Mouse (Mus musculus): ENCODE data around the gene Kcnq5. TPM values are rescaled to one million over a fixed set of nuclear protein-coding genes. Genes with fewer than 3 reads are reported as not detected.
"Not testable (repeated sequence)": the region's sequence is repeated elsewhere in the genome, so short reads cannot be mapped to it uniquely, and the experiment has no call there.

The Kcnq5 gene
- polyA plus RNA-seq, 1 experiment: 0.87 TPM

GRCm38 (mm10) chr1:21780746-21781145 lies 181.0 kb downstream of the Kcnq5 start:
- Histone ChIP-seq H3K27me3 (ENCODE audit: control insufficient read depth, insufficient read depth, low read length, poor library complexity, severe bottlenecking) (no peaks in the 10 kb centered on the region), H3K9me3 (replicated peaks; ENCODE audit: control insufficient read depth, insufficient read depth, low read length, poor library complexity, severe bottlenecking) (no peaks in the 10 kb centered on the region), H3K4me3 (ENCODE audit: low read depth, low read length) (no peak overlapping the region), H3K27ac (ENCODE audit: insufficient read depth, low read length) (no peak overlapping the region), H3K4me1 (ENCODE audit: control insufficient read depth, insufficient read depth, low read length) (no peaks in the 10 kb centered on the region), H3K9ac (ENCODE audit: low read depth, poor library complexity, severe bottlenecking) (no peak overlapping the region), H3K36me3 (ENCODE audit: control insufficient read depth, insufficient read depth, low read length, poor library complexity, severe bottlenecking) (no peaks in the 10 kb centered on the region)
- TF ChIP-seq EP300 (IDR thresholded peaks at IDR 0.05; ENCODE audit: insufficient read depth, low read depth, low read length): no peak
- no peak for TF ChIP-seq CTCF (IDR thresholded peaks at IDR 0.05; ENCODE audit: low read depth, low read length)
- TF ChIP-seq POLR2A (IDR thresholded peaks at IDR 0.05; ENCODE audit: insufficient read depth, low read length): no peak

DNA sequence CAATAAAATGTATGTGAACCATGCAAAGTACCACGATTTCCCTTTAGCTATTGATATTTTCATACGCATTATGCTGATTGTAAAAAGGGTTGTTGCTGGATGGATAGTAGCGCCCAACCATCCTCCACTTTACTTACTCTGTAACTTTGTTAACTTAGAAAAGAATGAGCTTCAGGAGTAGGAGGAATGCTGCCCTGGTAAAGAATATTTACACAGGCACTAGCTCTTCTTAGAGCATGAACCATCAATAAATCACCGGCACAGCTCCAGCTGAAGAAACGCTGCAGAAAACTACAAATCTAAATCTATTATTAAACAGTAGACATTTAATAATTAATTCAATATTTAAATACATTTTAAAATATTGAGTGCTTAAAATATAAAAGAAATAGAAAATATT lies 184.2 kb downstream of the Kcnq5 start:
- no peak for TF ChIP-seq EP300 (IDR thresholded peaks at IDR 0.05; ENCODE audit: insufficient read depth, low read depth, low read length)
- TF ChIP-seq POLR2A (IDR thresholded peaks at IDR 0.05; ENCODE audit: insufficient read depth, low read length): no peak
- TF ChIP-seq CTCF (IDR thresholded peaks at IDR 0.05; ENCODE audit: low read depth, low read length): no peak
- Histone ChIP-seq H3K9ac (ENCODE audit: low read depth, poor library complexity, severe bottlenecking) (no peak overlapping the region), H3K9me3 (replicated peaks; ENCODE audit: control insufficient read depth, insufficient read depth, low read length, poor library complexity, severe bottlenecking) (no peaks in the 10 kb centered on the region), H3K4me1 (ENCODE audit: control insufficient read depth, insufficient read depth, low read length) (no peaks in the 10 kb centered on the region), H3K27ac (ENCODE audit: insufficient read depth, low read length) (no peak overlapping the region), H3K36me3 (ENCODE audit: control insufficient read depth, insufficient read depth, low read length, poor library complexity, severe bottlenecking) (no peaks in the 10 kb centered on the region), H3K27me3 (ENCODE audit: control insufficient read depth, insufficient read depth, low read length, poor library complexity, severe bottlenecking) (no peaks in the 10 kb centered on the region), H3K4me3 (ENCODE audit: low read depth, low read length) (no peak overlapping the region)

GRCm38 (mm10) chr1:21773931-21774330 lies 187.8 kb downstream of the Kcnq5 start:
- H3K4me1 ChIP-seq (ENCODE audit: control insufficient read depth, insufficient read depth, low read length): no peaks in the 10 kb centered on the region
- H3K27ac ChIP-seq (ENCODE audit: insufficient read depth, low read length): no peak overlapping the region
- H3K27me3 ChIP-seq (ENCODE audit: control insufficient read depth, insufficient read depth, low read length, poor library complexity, severe bottlenecking): no peaks in the 10 kb centered on the region
- TF ChIP-seq CTCF (IDR thresholded peaks at IDR 0.05; ENCODE audit: low read depth, low read length): no peak
- TF ChIP-seq EP300 (IDR thresholded peaks at IDR 0.05; ENCODE audit: insufficient read depth, low read depth, low read length): no peak
- no peak for TF ChIP-seq POLR2A (IDR thresholded peaks at IDR 0.05; ENCODE audit: insufficient read depth, low read length)
- H3K9me3 ChIP-seq (replicated peaks; ENCODE audit: control insufficient read depth, insufficient read depth, low read length, poor library complexity, severe bottlenecking): no peaks in the 10 kb centered on the region
- H3K4me3 ChIP-seq (ENCODE audit: low read depth, low read length): no peak overlapping the region
- H3K36me3 ChIP-seq (ENCODE audit: control insufficient read depth, insufficient read depth, low read length, poor library complexity, severe bottlenecking): no peaks in the 10 kb centered on the region
- H3K9ac ChIP-seq (ENCODE audit: low read depth, poor library complexity, severe bottlenecking): no peak overlapping the region

DNA sequence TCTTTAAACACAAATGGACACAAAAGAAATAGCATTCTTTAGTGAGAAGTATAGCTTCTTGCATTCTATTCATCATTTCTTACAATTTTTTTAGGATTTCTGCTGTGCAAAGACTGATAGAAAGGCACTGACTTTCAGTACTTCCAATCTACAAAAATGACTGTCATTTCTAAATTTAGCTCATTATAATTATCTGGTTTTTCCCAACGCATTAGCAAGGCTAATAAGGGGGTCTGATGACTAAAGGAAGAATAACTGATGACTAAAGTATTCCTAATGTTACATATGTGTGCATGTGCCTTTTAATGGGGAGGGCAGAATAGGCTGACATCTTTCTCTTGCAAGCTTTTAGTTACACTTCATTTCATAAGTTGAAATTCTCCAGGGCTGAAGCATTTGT lies 191.2 kb downstream of the Kcnq5 start:
- TF ChIP-seq POLR2A (IDR thresholded peaks at IDR 0.05; ENCODE audit: insufficient read depth, low read length) (no peak), EP300 (IDR thresholded peaks at IDR 0.05; ENCODE audit: insufficient read depth, low read depth, low read length) (no peak), CTCF (IDR thresholded peaks at IDR 0.05; ENCODE audit: low read depth, low read length) (no peak)
- H3K4me3 ChIP-seq (ENCODE audit: low read depth, low read length): no peak overlapping the region
- no peaks in the 10 kb centered on the region for H3K9me3 ChIP-seq (replicated peaks; ENCODE audit: control insufficient read depth, insufficient read depth, low read length, poor library complexity, severe bottlenecking)

GRCm38 (mm10) chr1:21749297-21749696 lies 212.4 kb downstream of the Kcnq5 start:
- no peak for TF ChIP-seq CTCF (IDR thresholded peaks at IDR 0.05; ENCODE audit: low read depth, low read length)
- TF ChIP-seq EP300 (IDR thresholded peaks at IDR 0.05; ENCODE audit: insufficient read depth, low read depth, low read length): no peak
- no peak for TF ChIP-seq POLR2A (IDR thresholded peaks at IDR 0.05; ENCODE audit: insufficient read depth, low read length)
- H3K4me3 ChIP-seq (ENCODE audit: low read depth, low read length): no peak overlapping the region
- no peak overlapping the region for H3K9ac ChIP-seq (ENCODE audit: low read depth, poor library complexity, severe bottlenecking)
- H3K27ac ChIP-seq (ENCODE audit: insufficient read depth, low read length): no peak overlapping the region
- no peaks in the 10 kb centered on the region for H3K9me3 ChIP-seq (replicated peaks; ENCODE audit: control insufficient read depth, insufficient read depth, low read length, poor library complexity, severe bottlenecking)
- H3K4me1 ChIP-seq (ENCODE audit: control insufficient read depth, insufficient read depth, low read length): no peaks in the 10 kb centered on the region
- H3K36me3 ChIP-seq (ENCODE audit: control insufficient read depth, insufficient read depth, low read length, poor library complexity, severe bottlenecking): no peaks in the 10 kb centered on the region
- H3K27me3 ChIP-seq (ENCODE audit: control insufficient read depth, insufficient read depth, low read length, poor library complexity, severe bottlenecking): no peaks in the 10 kb centered on the region

More for the DNA sequence above, 191.2 kb downstream of the Kcnq5 start:
- H3K36me3 ChIP-seq (ENCODE audit: control insufficient read depth, insufficient read depth, low read length, poor library complexity, severe bottlenecking): no peaks in the 10 kb centered on the region
- no peaks in the 10 kb centered on the region for H3K27me3 ChIP-seq (ENCODE audit: control insufficient read depth, insufficient read depth, low read length, poor library complexity, severe bottlenecking)
- H3K4me1 ChIP-seq (ENCODE audit: control insufficient read depth, insufficient read depth, low read length): no peaks in the 10 kb centered on the region
- H3K27ac ChIP-seq (ENCODE audit: insufficient read depth, low read length): no peak overlapping the region
- H3K9ac ChIP-seq (ENCODE audit: low read depth, poor library complexity, severe bottlenecking): no peak overlapping the region

DNA sequence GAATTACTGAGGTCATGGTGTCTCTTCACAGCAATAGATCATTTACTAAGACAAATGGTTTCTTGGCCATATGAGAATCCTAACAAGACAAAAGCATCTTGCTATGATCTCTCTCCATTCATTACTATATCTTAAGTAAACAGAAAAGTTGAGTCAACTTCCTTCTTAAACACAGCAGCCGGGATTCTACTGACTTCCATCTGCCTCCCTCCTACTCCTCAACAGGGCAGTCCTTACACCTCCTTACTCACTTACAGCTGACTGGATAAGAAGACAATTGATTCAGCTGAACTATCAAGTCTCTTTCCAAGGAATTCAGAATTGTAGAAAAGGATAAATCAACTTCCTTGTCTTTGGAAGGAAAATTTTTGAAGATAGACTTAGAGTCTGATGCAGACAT lies 232.6 kb downstream of the Kcnq5 start:
- Histone ChIP-seq H3K36me3 (ENCODE audit: control insufficient read depth, insufficient read depth, low read length, poor library complexity, severe bottlenecking) (no peaks in the 10 kb centered on the region), H3K27me3 (ENCODE audit: control insufficient read depth, insufficient read depth, low read length, poor library complexity, severe bottlenecking) (no peaks in the 10 kb centered on the region), H3K4me3 (ENCODE audit: low read depth, low read length) (no peak overlapping the region), H3K9me3 (replicated peaks; ENCODE audit: control insufficient read depth, insufficient read depth, low read length, poor library complexity, severe bottlenecking) (no peaks in the 10 kb centered on the region), H3K4me1 (ENCODE audit: control insufficient read depth, insufficient read depth, low read length) (no peaks in the 10 kb centered on the region), H3K9ac (ENCODE audit: low read depth, poor library complexity, severe bottlenecking) (no peak overlapping the region), H3K27ac (ENCODE audit: insufficient read depth, low read length) (no peak overlapping the region)
- no peak for TF ChIP-seq CTCF (IDR thresholded peaks at IDR 0.05; ENCODE audit: low read depth, low read length)
- no peak for TF ChIP-seq EP300 (IDR thresholded peaks at IDR 0.05; ENCODE audit: insufficient read depth, low read depth, low read length)
- no peak for TF ChIP-seq POLR2A (IDR thresholded peaks at IDR 0.05; ENCODE audit: insufficient read depth, low read length)

DNA sequence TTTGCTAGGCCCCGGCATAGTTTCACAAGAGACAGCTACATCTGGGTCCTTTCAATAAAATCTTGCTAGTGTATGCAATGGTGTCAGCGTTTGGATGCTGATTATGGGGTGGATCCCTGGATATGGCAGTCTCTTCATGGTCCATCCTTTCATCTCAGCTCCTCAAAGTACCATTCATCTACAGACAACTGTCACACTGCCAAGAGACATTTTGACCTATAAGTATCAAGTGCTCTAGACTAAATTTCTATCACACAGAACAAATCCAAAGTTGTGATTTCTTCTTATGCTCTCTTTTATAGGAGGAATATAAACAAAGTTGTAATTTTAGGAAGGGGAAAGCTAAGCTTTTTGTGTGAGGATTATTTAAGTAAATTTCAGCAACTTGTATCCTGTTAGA lies 238.5 kb downstream of the Kcnq5 start:
- H3K4me3 ChIP-seq (ENCODE audit: low read depth, low read length): not testable (repeated sequence)

More for the DNA sequence above, 238.5 kb downstream of the Kcnq5 start:
- not testable (repeated sequence) for H3K9me3 ChIP-seq (replicated peaks; ENCODE audit: control insufficient read depth, insufficient read depth, low read length, poor library complexity, severe bottlenecking); H3K4me1 ChIP-seq (ENCODE audit: control insufficient read depth, insufficient read depth, low read length); H3K27me3 ChIP-seq (ENCODE audit: control insufficient read depth, insufficient read depth, low read length, poor library complexity, severe bottlenecking); H3K27ac ChIP-seq (ENCODE audit: insufficient read depth, low read length); H3K9ac ChIP-seq (ENCODE audit: low read depth, poor library complexity, severe bottlenecking); H3K36me3 ChIP-seq (ENCODE audit: control insufficient read depth, insufficient read depth, low read length, poor library complexity, severe bottlenecking)

Data from ES-Bruce4 (cell line).